Mouse (Mus musculus) right cerebral cortex, postnatal 14 days (tissue): Measurements from ENCODE around the gene Git1.

ENCODE experiments used
- DNase-seq: peaks from one replicate; pipeline ENCODE4 v3.0.0; 2022

Git1 gene

DNA sequence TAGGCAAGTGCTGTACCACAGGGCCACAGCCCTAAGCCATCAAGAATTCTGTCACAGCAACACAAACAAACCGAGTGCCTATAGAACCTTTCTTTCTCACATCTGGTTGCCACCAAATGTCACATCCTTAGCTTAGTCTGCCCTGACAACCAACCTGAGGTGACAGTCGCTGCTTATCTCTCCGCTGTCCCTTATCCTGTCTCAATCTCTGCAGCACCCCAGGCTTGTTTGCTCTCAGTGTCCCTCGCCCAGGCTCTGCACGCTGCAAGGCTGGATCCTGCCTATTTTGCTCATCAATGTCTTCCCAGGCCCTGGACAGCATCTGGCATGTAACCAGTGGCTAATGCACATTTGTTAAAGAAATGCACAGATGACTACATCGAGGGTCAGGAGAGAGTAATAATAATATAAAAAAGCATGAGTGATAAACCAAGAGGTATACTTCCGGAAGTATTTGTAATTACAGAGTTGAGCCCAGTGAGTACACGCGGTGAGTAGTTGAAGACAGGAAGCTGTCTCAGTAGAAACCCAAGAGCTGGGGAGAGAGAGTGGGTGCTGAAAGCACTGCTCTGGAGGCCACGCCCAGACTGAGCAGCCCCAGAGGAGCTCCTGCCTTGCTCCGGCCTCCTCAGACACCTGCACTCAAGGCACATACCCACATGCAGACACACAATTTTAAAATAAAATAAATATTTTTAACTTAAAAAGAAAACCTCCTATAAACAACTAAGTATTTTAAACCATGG is 9.7 kb upstream of the Git1 start:
- DNase-seq, result no peak

DNA sequence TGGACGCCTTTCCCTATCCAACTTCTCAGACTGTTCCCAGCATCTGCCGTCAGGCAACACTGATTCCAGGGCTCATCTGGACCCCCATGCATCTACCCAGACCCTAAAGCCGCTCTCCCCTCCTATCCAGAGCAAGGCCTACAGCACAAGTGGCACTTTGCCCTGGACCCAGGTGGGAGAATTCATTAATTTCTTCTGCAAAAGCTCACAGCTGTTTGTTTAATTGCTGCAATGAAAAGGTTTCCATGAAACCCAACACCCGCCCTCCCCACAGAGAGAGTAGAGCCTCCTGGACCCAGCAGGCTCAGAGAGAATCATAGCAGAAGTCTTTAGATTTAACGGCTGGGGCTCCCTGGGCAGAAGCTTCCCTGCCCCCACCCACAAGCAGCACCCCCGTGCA is 8.1 kb upstream of the Git1 start:
- no peak for DNase-seq

DNA sequence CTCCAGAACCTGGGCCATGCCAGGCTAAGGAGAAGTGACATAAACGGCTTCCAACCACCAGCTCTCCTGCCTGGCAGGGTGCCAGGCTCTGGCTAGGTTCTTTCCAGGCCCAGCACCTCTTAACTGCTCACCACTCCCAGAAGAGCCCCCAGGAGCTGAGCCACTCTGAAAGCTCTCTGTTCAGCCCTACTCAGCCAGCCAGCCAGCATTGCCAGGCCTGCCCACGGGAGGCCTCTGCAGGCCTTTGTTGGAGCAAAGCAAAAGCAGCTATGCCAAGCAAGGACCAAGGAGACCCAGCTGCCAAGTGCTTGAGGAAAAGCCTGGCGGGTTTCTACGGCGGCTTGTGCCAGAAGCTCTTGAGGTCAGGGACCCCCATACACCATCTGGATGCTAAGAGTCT is 6.6 kb upstream of the Git1 start:
- no peak for DNase-seq

DNA sequence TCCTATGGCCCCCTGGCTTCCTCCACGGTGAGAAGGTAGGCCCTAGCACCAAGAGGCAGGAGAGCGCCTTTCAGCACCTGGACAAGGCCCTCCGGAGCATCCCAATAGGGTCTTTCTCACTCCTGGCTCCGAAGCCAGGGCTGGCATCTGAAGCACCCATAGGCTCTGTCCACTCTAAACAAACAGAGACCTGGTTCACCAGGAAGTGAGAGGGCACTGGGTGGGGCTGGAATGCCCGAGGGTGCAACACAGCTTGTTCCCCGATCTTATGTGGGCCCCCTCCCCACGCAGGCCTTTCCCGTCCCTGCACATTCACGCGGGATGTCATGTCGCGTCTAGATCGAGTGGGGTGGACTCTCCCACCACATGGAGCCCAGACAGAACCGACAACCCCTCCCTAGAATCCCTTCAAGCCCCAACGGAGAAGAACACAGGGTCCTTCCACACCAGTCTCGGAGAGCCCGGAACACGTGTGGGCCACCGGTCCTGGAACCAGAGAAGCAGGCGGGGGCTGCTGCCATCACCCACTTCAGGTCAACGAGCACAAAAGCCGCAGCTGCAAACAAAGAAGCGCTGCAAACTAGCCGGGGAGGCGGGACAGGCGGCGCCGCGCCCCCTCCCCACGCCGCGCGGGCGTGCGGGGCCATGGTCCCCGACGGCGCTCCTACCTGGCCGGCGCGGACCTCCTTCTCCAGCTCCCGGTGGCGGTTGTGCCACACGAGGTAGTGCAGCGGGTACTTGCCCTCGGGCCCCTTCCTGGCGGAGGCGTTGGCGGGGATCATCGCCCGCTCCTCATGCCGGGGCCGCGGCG is 4.4 kb upstream of the Git1 start:
- DNase-seq, result no peak

DNA sequence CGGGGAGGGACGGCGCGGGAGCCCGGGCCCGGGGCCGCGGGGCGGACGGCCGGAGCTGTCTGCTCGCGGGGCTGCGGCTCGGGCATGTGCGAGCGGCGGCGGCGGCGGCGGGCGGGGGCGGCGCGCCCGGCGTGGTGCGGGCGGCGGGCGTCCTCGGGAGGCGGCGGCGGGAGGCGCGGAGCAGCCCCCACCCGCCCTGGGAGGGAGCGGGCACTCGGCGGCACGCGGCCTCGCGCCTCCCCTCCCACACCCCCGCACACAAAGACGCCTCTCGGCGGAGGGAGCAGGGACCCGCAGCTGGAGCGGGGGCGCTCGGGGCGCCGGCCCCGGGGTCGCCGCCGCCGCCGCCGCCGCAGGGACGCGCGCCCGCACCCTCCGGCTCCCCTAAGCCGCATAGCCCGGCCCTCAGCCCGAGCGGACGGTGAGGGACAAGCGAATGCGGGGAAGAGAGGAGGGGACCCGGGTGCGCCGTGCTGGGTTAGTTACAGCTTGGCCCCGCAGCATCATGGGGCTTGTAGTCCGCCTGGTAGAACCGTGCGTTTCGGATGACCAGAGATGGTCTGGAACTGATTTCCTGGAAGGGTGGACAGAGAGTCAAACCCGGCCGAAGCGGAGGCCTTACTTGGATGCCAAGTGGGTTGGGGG is 3.6 kb upstream of the Git1 start, which contains the start of gene Ankrd13b:
TSS of gene Ankrd13b (minus strand) at position 88 of the 645 bp plus-strand sequence.
- peak; percentile 83 for DNase-seq

DNA sequence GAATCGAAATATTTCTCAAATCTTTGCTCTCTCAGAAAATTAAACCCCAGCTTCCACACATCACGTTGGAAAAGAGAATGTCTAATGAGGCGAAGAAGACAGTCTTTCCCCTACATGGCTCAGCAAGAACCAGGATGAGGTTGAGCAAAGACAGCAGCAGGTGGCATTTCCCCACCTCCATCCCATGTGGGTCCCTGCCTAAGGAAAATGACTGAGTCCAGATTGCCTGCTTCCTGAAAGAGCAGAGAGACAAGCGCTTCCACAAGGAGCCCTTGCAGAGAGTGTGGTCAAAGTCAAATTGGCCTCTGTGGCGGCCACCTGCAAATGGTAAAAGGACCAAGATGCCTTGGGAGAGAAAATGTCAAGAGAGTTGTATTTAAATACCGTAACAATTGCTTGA is 2.9 kb upstream of the Git1 start:
- no peak for DNase-seq

DNA sequence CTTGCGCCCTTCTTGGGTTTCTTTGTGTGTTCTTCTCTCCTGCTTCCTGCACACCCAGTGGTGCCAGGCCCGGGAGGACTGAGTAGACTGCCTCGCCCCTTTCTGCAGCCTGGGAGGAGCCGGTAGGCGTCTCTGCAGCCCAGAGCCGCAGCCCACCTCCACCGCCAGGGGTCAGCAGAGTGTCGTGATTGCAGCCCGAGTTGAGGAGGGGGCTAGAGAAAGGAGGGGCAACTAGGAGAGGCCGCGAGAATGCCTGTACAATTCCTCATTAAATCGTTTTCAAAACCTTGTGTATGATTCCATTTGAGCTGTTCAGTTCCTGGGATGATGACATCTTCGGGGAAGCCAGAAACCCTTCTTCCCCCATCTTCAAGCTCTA is 2.2 kb upstream of the Git1 start:
- peak; percentile 94 for DNase-seq

DNA sequence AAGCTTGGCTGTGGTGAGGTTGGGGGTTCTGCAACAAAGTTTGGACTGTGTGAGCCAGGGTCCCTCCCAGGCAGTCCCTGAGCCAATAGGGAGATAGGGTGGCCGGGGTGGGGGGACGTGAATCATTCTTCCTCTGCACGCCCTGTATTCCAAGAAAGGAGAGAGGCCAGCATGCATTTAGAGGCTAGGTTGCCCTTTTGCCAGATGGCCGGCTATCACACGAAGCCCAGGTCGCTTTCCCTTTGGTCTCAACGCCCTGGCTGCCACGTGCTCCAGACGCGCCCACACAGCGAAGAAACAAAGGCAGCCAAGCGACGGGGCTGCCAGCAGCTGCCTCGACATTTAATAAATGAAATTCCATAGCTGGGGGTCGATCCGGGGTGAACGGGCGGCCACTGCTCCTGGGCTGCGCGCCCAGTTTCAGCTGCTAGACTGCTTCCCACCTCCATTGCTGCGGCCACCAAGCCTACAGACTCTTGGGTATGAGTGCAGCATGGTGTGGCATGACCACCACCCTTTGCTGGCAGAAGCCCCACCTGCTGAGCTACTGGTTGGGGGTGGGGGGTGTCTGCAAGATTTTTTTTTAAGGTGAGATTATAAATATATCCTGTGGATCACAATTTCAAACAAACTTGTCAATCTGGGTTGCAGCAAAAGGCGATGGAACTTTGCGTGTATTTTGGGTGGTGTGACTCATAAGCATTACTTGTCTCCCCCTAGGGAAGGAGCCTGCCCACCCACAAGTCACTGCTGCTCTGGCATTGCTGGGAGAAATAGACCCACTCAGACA is 1.7 kb upstream of the Git1 start:
- peak; percentile 61 for DNase-seq

DNA sequence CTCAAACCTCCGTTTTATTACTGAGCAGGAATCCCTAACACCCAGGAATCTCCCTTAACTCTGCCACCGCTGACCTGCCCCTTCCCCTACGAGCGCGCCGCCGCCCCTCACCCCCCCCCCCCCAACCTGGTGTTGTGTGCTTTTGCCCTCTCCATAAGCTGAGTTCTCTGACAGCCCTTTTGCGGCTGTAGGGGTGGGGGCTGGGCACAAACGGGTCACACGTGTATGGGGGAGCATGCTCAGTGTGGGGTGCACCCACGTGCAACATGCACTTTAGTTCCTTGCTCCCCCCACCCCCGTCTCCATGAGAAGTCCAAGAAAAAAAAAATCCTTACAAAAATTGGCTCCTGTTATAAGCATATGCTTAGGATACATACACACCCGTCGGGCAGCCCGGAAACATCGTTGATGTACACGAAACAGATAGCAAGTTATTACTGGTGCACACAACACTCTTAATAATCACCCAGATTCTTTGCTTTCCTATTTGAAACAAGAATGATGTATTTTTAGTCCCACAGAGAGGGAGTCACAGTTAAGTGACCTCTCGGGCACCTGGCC is 971 bp upstream of the Git1 start:
- peak; percentile 76 for DNase-seq

DNA sequence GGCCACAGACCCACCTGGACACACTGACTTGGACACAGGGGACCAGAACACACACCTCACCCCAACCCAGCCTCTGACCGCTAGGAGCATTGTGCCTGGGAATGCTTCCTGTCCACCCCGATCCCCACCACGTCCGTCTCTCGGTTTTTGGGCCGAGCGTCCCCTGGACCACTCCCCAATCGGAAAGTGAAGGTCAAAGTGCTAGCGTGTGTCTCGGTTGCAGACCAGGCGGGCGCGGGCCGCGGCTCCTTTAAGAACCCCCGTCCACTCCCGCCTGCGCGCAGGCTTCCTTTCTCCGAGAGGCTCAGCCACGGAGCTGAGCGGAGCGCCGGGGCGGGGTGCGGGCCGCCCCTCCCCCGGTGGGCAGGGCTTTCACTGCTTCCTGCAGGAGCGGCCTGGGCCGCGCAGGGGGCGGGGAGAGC is 440 bp upstream of the Git1 start:
- DNase-seq, result peak; percentile 91

DNA sequence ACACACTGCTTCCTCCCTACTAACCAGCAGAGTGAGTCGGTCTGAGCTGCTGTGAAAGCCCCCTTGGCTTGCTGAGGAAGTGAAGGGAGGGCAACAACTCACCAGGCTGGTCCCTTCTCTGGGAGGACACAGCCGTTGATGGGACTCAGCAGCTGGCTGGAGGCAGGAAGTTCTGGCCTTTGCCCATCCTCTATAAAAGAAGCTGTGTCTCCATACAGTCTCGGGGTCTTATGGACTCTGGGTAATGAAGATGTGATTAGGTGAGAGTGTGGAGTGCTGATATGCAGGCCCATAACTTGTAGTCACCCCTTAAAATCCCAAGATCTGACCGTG is 948 bp downstream of the Git1 start:
- DNase-seq, result no peak

DNA sequence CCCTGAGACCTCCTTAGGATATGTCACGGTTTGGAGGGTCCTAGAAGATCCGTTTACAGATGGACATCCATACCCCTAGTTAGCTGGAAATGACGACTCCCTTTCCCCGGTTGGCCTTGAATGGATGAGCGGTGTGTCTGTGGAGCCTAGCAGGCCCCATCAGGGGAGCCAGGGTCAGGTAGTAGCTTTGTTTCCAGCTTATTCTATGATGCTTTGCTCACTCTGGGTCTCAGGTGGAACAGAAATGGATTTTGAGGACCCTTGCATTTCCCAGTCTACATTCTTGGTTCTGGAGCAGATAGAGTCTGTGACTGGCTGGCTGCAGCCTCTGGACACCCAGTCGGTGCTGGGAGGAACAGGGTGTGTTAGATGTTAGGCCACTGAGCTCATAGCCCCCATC is 1.4 kb downstream of the Git1 start:
- no peak for DNase-seq

DNA sequence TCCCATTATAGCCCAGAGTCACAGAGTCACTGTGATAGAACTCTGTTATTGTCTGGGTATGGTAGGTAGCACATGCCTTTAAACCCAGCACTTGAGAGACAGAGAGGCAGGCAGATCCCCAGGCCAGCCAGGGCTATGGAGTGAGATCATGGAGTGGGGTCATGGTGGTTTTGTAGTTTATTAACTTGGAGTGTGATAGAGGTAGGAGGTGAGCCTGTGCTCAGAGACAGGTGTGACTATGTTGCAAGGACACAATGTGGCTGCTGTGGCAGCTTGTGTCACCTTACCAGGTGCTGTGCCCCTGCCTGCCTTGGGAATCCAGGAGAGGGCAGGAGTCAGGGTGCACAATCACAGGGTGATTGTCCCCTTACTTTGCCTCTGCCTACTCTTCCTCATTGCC is 2.1 kb downstream of the Git1 start:
- no peak for DNase-seq

DNA sequence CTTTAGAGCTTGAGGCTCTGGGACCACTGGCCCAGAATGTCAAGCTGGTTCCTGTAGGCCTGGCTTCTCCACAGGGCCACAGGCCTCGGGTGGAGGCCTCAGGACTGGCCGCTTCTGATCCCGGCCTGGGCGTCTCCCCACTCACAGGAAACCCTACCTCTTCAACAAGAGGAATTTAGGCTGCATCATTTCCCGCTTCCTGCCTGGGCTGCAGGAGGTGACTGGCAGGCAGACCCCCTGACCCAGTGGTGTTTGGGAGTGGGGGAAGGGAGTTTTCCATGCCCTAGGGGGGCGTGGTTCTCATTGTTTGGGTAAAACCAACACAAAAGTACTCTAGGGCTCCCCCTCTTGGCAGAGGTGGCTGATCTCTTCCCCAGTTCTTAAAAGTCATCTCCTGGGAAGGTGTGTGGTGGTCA is 4.0 kb downstream of the Git1 start:
- no peak for DNase-seq

DNA sequence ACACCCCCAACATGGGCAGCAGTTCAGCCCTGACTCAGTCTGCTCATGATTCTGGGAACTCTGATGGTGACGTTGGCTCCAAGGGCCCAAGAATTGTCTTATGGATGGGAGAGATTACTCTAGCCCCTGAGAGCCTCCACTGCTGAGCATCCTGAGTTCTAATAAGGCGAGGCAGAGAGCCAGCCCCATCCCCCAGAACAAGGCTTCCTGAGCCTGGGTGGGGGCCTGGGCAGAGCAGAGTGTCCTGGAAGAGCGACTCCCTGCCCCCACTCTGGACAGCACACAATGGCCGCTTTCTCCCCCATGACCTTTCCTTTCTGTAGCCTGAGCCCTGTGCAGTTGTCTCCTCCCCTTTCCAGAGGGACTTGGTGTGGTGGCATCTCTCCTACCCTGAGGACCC is 4.5 kb downstream of the Git1 start:
- DNase-seq, result no peak

DNA sequence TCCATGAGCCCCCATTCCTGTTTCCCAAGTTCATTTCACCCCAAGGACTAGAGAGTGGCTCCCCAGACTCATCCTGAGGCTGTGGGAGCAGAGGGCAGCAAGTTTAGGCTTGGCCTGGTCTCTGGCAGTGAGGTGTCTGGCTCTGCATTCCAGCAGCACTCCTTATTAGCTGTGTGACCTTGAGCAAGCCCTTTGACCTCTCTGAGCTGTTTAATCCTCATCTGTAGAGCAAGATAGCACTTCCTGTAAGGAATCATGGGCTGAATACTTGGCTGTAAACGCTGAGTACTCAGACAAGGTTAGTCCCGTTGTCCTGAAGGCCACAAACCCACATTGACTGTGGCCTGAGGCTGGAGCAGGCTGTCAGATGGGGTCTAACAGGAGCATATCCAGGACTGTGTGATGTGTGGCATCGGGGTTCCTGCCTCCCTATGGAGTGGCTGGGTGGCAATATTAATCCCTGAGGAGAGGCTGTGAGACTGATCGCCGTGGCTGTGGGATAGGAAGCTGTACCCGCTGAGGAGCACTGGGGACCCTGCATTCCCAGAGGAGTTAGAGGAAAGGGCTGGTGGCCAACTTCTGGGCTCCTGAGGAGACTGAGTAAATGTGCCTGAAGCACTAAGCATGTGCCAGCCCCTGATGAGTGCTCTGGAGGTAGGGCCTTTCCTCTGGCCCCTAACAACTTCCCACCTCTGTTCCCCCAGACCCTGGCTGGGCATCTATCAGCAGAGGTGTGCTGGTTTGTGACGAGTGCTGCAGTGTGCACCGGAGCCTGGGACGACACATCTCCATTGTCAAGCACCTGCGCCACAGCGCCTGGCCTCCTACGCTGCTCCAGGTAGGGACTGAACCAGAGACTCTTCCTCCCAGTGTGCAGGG is 5.1 kb downstream of the Git1 start:
- peak; percentile 10 for DNase-seq

DNA sequence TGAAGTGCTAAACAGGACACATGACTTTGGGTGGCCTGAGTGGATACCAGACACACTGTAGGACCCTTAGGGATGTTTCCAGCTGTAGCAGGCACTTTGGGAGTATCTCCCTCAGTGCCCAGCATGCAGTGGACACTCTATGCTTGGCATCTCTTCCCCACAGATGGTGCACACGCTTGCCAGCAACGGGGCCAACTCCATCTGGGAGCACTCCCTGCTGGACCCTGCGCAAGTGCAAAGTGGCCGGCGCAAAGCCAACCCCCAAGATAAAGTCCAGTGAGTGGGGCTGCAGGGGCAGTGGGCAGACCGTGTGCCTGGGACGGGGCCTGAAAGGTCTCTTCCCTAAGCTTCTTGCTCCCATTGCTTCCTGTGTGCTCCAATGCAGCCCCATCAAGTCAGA is 6.0 kb downstream of the Git1 start:
- DNase-seq, result peak; percentile 7

DNA sequence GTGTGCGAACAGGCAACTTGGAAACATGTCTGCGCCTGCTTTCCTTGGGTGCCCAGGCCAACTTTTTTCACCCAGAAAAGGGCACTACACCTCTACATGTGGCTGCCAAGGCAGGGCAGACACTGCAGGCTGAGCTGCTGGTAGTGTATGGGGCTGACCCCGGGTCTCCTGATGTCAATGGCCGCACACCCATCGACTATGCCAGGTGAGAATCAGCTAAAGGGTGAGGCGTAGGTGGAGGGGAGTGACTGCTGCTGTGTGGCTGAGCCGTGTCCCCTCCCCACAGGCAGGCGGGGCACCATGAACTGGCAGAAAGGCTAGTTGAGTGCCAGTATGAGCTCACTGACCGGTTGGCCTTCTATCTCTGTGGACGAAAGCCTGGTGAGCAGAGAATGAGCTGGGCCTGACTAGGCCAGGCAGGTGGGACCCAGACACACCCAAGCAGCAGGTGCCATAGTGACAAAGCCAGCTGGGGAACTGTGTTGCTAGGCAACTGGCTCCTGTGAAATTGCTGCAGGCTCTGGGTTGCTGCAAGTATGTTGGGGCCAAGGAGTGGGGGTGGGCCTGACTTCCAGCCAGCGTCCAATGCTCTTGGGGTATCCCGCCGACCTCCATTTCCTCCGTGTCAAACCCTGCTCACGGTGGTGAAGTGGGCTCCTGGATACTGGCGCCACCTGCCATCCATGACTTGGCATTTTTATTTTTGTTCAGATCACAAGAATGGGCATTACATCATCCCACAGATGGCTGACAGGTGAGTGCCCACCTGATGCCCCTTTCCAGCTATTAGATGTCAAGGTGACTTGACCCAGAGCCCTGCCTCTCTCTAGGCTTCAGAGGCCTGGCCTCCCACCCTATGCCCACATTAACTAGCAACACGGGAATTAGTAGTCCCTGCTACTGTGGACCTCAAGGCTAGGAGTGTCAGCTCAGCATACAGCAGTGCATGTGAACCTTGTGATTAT is 7.3 kb downstream of the Git1 start:
- DNase-seq, result peak; percentile 5

DNA sequence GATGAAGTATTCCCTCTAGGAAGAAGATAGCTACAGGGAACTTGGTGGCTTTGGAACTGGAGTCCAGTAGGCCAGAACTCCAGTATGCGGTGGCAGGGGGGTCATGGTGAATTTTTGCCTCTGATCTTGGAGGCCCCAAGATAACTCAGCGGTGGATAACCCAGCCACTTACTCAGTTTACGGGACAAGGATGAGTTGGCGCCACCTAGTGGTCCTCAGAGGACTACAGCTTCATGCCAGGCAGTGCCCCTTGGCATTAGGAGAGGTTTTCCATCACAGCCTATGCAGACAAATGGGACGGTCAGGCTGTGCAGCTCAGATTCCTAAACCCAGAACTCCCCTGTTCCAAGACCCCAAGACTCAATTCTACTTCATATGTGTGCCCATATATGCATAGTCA is 8.0 kb downstream of the Git1 start:
- DNase-seq, result peak; percentile 82

DNA sequence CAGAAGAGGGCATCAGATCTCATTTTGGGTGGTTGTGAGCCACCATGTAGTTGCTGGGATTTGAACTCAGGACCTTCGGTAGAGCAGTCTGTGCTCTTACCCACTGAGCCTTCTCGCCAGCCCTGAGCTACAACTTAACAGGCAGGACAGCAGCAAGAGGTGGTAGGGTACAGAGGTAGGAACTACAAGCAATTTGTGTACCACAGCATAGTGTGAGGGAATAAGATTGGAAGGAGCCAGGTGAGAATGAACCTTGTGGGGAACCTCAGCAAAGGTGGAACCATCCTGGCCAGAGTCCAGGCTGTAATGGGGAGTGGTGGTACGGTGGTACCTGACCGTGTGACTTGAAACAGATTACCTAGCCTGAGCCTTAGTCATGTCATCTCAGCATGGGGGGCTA is 8.6 kb downstream of the Git1 start:
- DNase-seq, result no peak

DNA sequence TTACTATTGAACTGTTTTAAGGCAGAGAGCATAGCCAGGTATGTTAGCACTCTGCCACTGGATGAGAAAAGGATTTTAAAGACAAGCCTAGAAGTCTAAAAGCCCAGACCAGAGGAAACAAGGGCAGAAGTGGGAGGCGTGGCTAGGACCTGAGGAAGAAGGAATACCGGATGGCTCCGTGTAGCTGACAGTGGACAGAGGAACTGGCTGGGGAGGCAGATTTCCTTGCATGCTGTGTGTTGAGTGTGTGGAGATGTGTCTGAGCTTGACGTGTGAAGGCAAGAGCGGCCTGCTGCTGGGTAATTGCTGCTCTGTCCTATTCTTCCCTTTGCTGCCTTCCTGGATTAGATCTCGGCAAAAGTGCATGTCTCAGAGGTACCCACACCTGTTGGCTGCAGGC is 9.1 kb downstream of the Git1 start:
- no peak for DNase-seq
